ENCODE assay signal across 16 mouse cellular contexts in genomic region chr10:107759624-107760023, GRCm38 (mm10). TPM values are rescaled to one million over a fixed set of nuclear protein-coding genes. Genes with fewer than 3 reads are reported as not detected.
DNase-seq lines count a peak whose midpoint lies in the region; ATAC-seq and TF ChIP-seq lines count a peak whose summit lies in the region.
"Had no signal": no experiment of that assay in that cellular context is flagged by ENCODE, and none has a peak within 500 bp of the region (broad histone marks: within the 10 kb centered on the region; RNA-seq: fewer than 3 reads in every experiment).

No protein-coding gene starts in this region.

- no peaks in the 10 kb centered on the region for H3K36me3 ChIP-seq in forebrain, embryonic 14.5 days (ENCODE audit: control insufficient read depth, insufficient read depth, low read length)
- H3K36me3 ChIP-seq in forebrain, embryonic 12.5 days (replicated peaks): no peaks in the 10 kb centered on the region
- H3K36me3 ChIP-seq in forebrain, postnatal 0 days (ENCODE audit: insufficient read depth): no peaks in the 10 kb centered on the region
- H3K36me3 ChIP-seq in forebrain, embryonic 15.5 days: no peaks in the 10 kb centered on the region
- H3K36me3 ChIP-seq in hindbrain, embryonic 10.5 days: no peaks in the 10 kb centered on the region
- H3K36me3 ChIP-seq: embryonic facial prominence, embryonic 10.5 days; embryonic facial prominence, embryonic 12.5 days had no signal

- no peaks in the 10 kb centered on the region for H3K27me3 ChIP-seq in forebrain, embryonic 14.5 days (replicated peaks; ENCODE audit: control insufficient read depth, insufficient read depth, low read length)
- H3K27me3 ChIP-seq in forebrain, embryonic 12.5 days: no peaks in the 10 kb centered on the region
- H3K27me3 ChIP-seq in forebrain, postnatal 0 days (ENCODE audit: insufficient read depth, low read length): no peaks in the 10 kb centered on the region
- no peaks in the 10 kb centered on the region for H3K27me3 ChIP-seq in forebrain, embryonic 15.5 days
- no peaks in the 10 kb centered on the region for H3K27me3 ChIP-seq in hindbrain, embryonic 10.5 days (ENCODE audit: insufficient read depth, poor library complexity, severe bottlenecking)
- H3K27me3 ChIP-seq: embryonic facial prominence, embryonic 12.5 days had no signal

- peak; percentile 7 for DNase-seq in forebrain, embryonic 14.5 days (ENCODE audit: low spot score)
- DNase-seq in forebrain, postnatal 0 days: peak; percentile 2
- DNase-seq in hindbrain, embryonic 10.5 days (ENCODE audit: low spot score): no peak
- DNase-seq: adrenal gland, adult 2 months; adrenal gland, postnatal 10 days; adrenal gland, postnatal 25 days; cerebellum, adult 11-12 months; cerebellum, adult 2 months; cerebellum, adult 9-10 months; cerebellum, postnatal 10 days; cerebellum, postnatal 25 days had no signal

- H3K9ac ChIP-seq in forebrain, embryonic 14.5 days (ENCODE audit: low read length): no peak overlapping the region
- no peak overlapping the region for H3K9ac ChIP-seq in forebrain, embryonic 12.5 days
- no peak overlapping the region for H3K9ac ChIP-seq in forebrain, postnatal 0 days
- H3K9ac ChIP-seq in forebrain, embryonic 15.5 days (replicated peaks): no peak overlapping the region
- H3K9ac ChIP-seq: embryonic facial prominence, embryonic 12.5 days had no signal

- H3K27ac ChIP-seq in forebrain, embryonic 14.5 days (ENCODE audit: low read depth, low read length): no peak overlapping the region
- no peak overlapping the region for H3K27ac ChIP-seq in forebrain, embryonic 12.5 days
- H3K27ac ChIP-seq in forebrain, postnatal 0 days (ENCODE audit: low read depth, low read length): no peak overlapping the region
- no peak overlapping the region for H3K27ac ChIP-seq in forebrain, embryonic 15.5 days (replicated peaks)
- H3K27ac ChIP-seq in hindbrain, embryonic 10.5 days: no peak overlapping the region
- H3K27ac ChIP-seq: embryonic facial prominence, embryonic 10.5 days; embryonic facial prominence, embryonic 12.5 days had no signal

- no peak overlapping the region for H3K4me2 ChIP-seq in forebrain, embryonic 14.5 days (ENCODE audit: low read length)
- H3K4me2 ChIP-seq in forebrain, embryonic 12.5 days: no peak overlapping the region
- H3K4me2 ChIP-seq in forebrain, postnatal 0 days (ENCODE audit: low read depth): no peak overlapping the region
- no peak overlapping the region for H3K4me2 ChIP-seq in forebrain, embryonic 15.5 days (replicated peaks)
- H3K4me2 ChIP-seq: embryonic facial prominence, embryonic 12.5 days had no signal

- no peak for TF ChIP-seq CTCF in forebrain, postnatal 0 days (IDR thresholded peaks at IDR 0.05; ENCODE audit: low read depth)

- H3K9me3 ChIP-seq in forebrain, embryonic 14.5 days (replicated peaks; ENCODE audit: control insufficient read depth, low read length): no peaks in the 10 kb centered on the region
- no peaks in the 10 kb centered on the region for H3K9me3 ChIP-seq in forebrain, embryonic 12.5 days
- H3K9me3 ChIP-seq in forebrain, postnatal 0 days (ENCODE audit: low read length): no peaks in the 10 kb centered on the region
- no peaks in the 10 kb centered on the region for H3K9me3 ChIP-seq in forebrain, embryonic 15.5 days
- no peaks in the 10 kb centered on the region for H3K9me3 ChIP-seq in hindbrain, embryonic 10.5 days
- H3K9me3 ChIP-seq: embryonic facial prominence, embryonic 10.5 days; embryonic facial prominence, embryonic 12.5 days had no signal

- ATAC-seq in forebrain, embryonic 14.5 days: no peak
- no peak for ATAC-seq in forebrain, embryonic 12.5 days (ENCODE audit: low FRiP score)
- ATAC-seq in forebrain, postnatal 0 days: peak; percentile 80; the same call in 1 of the 2 replicates
- ATAC-seq in forebrain, embryonic 15.5 days (replicated peaks): no peak

- no peak overlapping the region for H3K4me3 ChIP-seq in forebrain, embryonic 14.5 days (ENCODE audit: low read depth, low read length)
- no peak overlapping the region for H3K4me3 ChIP-seq in forebrain, embryonic 12.5 days (replicated peaks)
- H3K4me3 ChIP-seq in forebrain, postnatal 0 days (ENCODE audit: low read depth, low read length): no peak overlapping the region
- no peak overlapping the region for H3K4me3 ChIP-seq in forebrain, embryonic 15.5 days
- H3K4me3 ChIP-seq in hindbrain, embryonic 10.5 days: no peak overlapping the region
- H3K4me3 ChIP-seq: embryonic facial prominence, embryonic 10.5 days; embryonic facial prominence, embryonic 12.5 days had no signal

- H3K4me1 ChIP-seq in forebrain, embryonic 14.5 days (ENCODE audit: control insufficient read depth, insufficient read depth, low read length): no peaks in the 10 kb centered on the region
- H3K4me1 ChIP-seq in forebrain, embryonic 12.5 days: no peaks in the 10 kb centered on the region
- H3K4me1 ChIP-seq in forebrain, postnatal 0 days (ENCODE audit: insufficient read depth): no peaks in the 10 kb centered on the region
- no peaks in the 10 kb centered on the region for H3K4me1 ChIP-seq in forebrain, embryonic 15.5 days
- no peaks in the 10 kb centered on the region for H3K4me1 ChIP-seq in hindbrain, embryonic 10.5 days (replicated peaks)
- H3K4me1 ChIP-seq: embryonic facial prominence, embryonic 10.5 days; embryonic facial prominence, embryonic 12.5 days had no signal

- 71% methylated on average over 1 of the region's 1 CpGs for WGBS in forebrain, embryonic 14.5 days
- WGBS in forebrain, embryonic 12.5 days: 65% methylated on average over 1 of the region's 1 CpGs
- 51% methylated on average over 1 of the region's 1 CpGs for WGBS in forebrain, postnatal 0 days
- 49% methylated on average over 1 of the region's 1 CpGs for WGBS in forebrain, embryonic 15.5 days
- WGBS in hindbrain, embryonic 10.5 days: 64% methylated on average over 1 of the region's 1 CpGs

RNA-seq across cellular contexts. Expression of gene Ptprq, which starts 39.8 kb away (rescaled TPM):
- 0.04 and 0.10 TPM in 2 replicates for polyA plus RNA-seq in forebrain, embryonic 14.5 days (2014; fragmentation: Nextera tagmentation; extraction: Ambion mirVana)
- 0.06 TPM in 1 of 2 replicates, not detected in the other for polyA plus RNA-seq in forebrain, embryonic 12.5 days (2016; fragmentation: Nextera tagmentation; extraction: Ambion mirVana)
- 0.08 and 0.10 TPM in 2 replicates for total RNA-seq in forebrain, postnatal 0 days (2014; rRNA removed)
- 0.09 and 0.10 TPM in 2 replicates for polyA plus RNA-seq in forebrain, postnatal 0 days (2015; fragmentation: Nextera tagmentation; extraction: Ambion mirVana)
- 0.05 and 0.11 TPM in 2 replicates for polyA plus RNA-seq in forebrain, embryonic 15.5 days (2015; fragmentation: Nextera tagmentation; extraction: Ambion mirVana)
- 0.02 and 0.07 TPM in 2 replicates for polyA plus RNA-seq in hindbrain, embryonic 10.5 days (2016; fragmentation: Nextera tagmentation; extraction: Ambion mirVana)
- total RNA-seq: MEL had no signal
- polyA plus RNA-seq: embryonic facial prominence, embryonic 10.5 days had no signal
